Mouse (Mus musculus) small intestine, adult 2 months (tissue): ENCODE measurements around the gene 2010111I01Rik. TPM values are rescaled to one million over a fixed set of nuclear protein-coding genes. Genes with fewer than 3 reads are reported as not detected.

Experiments used
- H3K27ac ChIP-seq: fragments of 200-500 bp; 2 replicates; pipeline ENCODE4 v1.5.1; 2012; ENCODE audit warnings: low read depth, low read length, control low read depth, inconsistent platforms; ENCODE audit not compliant: insufficient read depth
- H3K27me3 ChIP-seq: fragments of 200-500 bp; 2 replicates; pipeline ENCODE4 v1.6.1; 2012; ENCODE audit warnings: mild to moderate bottlenecking, moderate library complexity, low read length, inconsistent platforms; ENCODE audit not compliant: control insufficient read depth, insufficient read depth
- H3K36me3 ChIP-seq: fragments of 200-500 bp; 2 replicates; pipeline ENCODE4 v1.6.1; 2012; ENCODE audit warnings: mild to moderate bottlenecking, low read length, control low read depth, inconsistent platforms; ENCODE audit not compliant: control insufficient read depth, insufficient read depth
- H3K4me1 ChIP-seq: fragments of 200-500 bp; 2 replicates; pipeline ENCODE4 v1.6.1; 2012; ENCODE audit warnings: low read length, inconsistent platforms, mixed read lengths; ENCODE audit not compliant: control insufficient read depth, insufficient read depth, insufficient read length
- H3K4me3 ChIP-seq: fragments of 200-500 bp; 2 replicates; pipeline ENCODE4 v1.5.1; 2012; ENCODE audit warnings: low read depth, mild to moderate bottlenecking, control low read depth, inconsistent platforms, low read length, moderate library complexity
- CTCF ChIP-seq: fragments of 200-500 bp; IDR thresholded peaks from 2 replicates; pipeline ENCODE4 v1.5.1; 2012; ENCODE audit warnings: low read depth, mild to moderate bottlenecking, control low read depth, inconsistent platforms, low read length, moderate library complexity, mixed read lengths; ENCODE audit not compliant: insufficient replicate concordance, insufficient read length; ENCODE audit errors: extremely low read depth
- POLR2A ChIP-seq: fragments of 200-500 bp; IDR thresholded peaks from 2 replicates; pipeline ENCODE4 v1.6.1; 2012; ENCODE audit warnings: low read depth, mild to moderate bottlenecking, control low read depth, inconsistent platforms, low read length, moderate library complexity
- WGBS: fragments of 180-500 bp; shearing (Covaris S2); methylation state at CpG from one replicate; pipeline ENCODE4 v1.1.7; 2018; 5-methylcytosine and 5-hydroxymethylcytosine counted together
- polyA plus RNA-seq: library from polyadenylated mRNA; depleted of rRNA; stranded (reverse); fragments of >200 nt; gene quantifications from 2 replicates; pipeline ENCODE4 v1.2.3, GENCODE M21; 2012

2010111I01Rik gene
- polyA plus RNA-seq, 1 experiment, result 48.4 TPM

GRCm38 (mm10) chr13:63140784-63141183 lies 176.1 kb downstream of the 2010111I01Rik start:
- Histone ChIP-seq H3K4me3 (no peak overlapping the region), H3K27ac (no peak overlapping the region), H3K4me1 (peaks cover 14% of the 10 kb centered on the region; the same call in 1 of the 2 replicates), H3K36me3 (no peaks in the 10 kb centered on the region), H3K27me3 (no peaks in the 10 kb centered on the region)
- no peak for TF ChIP-seq POLR2A
- no peak for TF ChIP-seq CTCF
- 81% methylated on average over 6 of the region's 6 CpGs for WGBS

- TF ChIP-seq POLR2A (no peak), CTCF (no peak)
- H3K27ac ChIP-seq, result no peak overlapping the region
- H3K4me3 ChIP-seq, result no peak overlapping the region
- H3K27me3 ChIP-seq, result no peaks in the 10 kb centered on the region
- H3K4me1 ChIP-seq, result peaks cover 14% of the 10 kb centered on the region; the same call in 1 of the 2 replicates
- H3K36me3 ChIP-seq, result no peaks in the 10 kb centered on the region
Observed at GRCm38 (mm10) chr13:63141275-63141674, 176.6 kb downstream of the 2010111I01Rik start.

- no peaks in the 10 kb centered on the region for H3K36me3 ChIP-seq
- peaks cover 19% of the 10 kb centered on the region; the same call in 1 of the 2 replicates for H3K4me1 ChIP-seq
- H3K4me3 ChIP-seq, result no peak overlapping the region
- no peak overlapping the region for H3K27ac ChIP-seq
- no peak for TF ChIP-seq POLR2A
- TF ChIP-seq CTCF, result no peak
- H3K27me3 ChIP-seq, result no peaks in the 10 kb centered on the region
- 76% methylated on average over 4 of the region's 4 CpGs for WGBS
Observed at GRCm38 (mm10) chr13:63146604-63147188, 182.0 kb downstream of the 2010111I01Rik start.

GRCm38 (mm10) chr13:63148157-63148556 lies 183.5 kb downstream of the 2010111I01Rik start:
- TF ChIP-seq CTCF, result no peak
- no peak for TF ChIP-seq POLR2A
- H3K4me3 ChIP-seq, result no peak overlapping the region
- H3K27ac ChIP-seq, result no peak overlapping the region
- no peaks in the 10 kb centered on the region for H3K36me3 ChIP-seq
- H3K4me1 ChIP-seq, result peaks cover 24% of the 10 kb centered on the region; the same call in 1 of the 2 replicates
- H3K27me3 ChIP-seq, result no peaks in the 10 kb centered on the region
- 82% methylated on average over 1 of the region's 1 CpGs for WGBS

GRCm38 (mm10) chr13:63150470-63151020 lies 185.9 kb downstream of the 2010111I01Rik start:
- H3K36me3 ChIP-seq, result no peaks in the 10 kb centered on the region
- peak overlapping the region; percentile 82 for H3K27ac ChIP-seq
- no peak overlapping the region for H3K4me3 ChIP-seq
- WGBS, result 23% methylated on average over 2 of the region's 2 CpGs
- no peaks in the 10 kb centered on the region for H3K27me3 ChIP-seq
- peaks cover 28% of the 10 kb centered on the region for H3K4me1 ChIP-seq
- TF ChIP-seq CTCF (no peak), POLR2A (no peak)

GRCm38 (mm10) chr13:63151028-63151738 lies 186.5 kb downstream of the 2010111I01Rik start:
- H3K4me1 ChIP-seq, result peaks cover 28% of the 10 kb centered on the region
- peak overlapping the region; percentile 82 for H3K27ac ChIP-seq
- no peaks in the 10 kb centered on the region for H3K27me3 ChIP-seq
- H3K4me3 ChIP-seq, result peak overlapping the region; percentile 47
- H3K36me3 ChIP-seq, result no peaks in the 10 kb centered on the region
- TF ChIP-seq CTCF (no peak), POLR2A (no peak)
- 31% methylated on average over 9 of the region's 9 CpGs for WGBS

GRCm38 (mm10) chr13:63152498-63152897 lies 187.8 kb downstream of the 2010111I01Rik start:
- 44% methylated on average over 3 of the region's 3 CpGs for WGBS
- Histone ChIP-seq H3K27ac (no peak overlapping the region), H3K4me1 (peaks cover 28% of the 10 kb centered on the region), H3K27me3 (no peaks in the 10 kb centered on the region), H3K36me3 (no peaks in the 10 kb centered on the region), H3K4me3 (no peak overlapping the region)
- TF ChIP-seq CTCF, result no peak
- no peak for TF ChIP-seq POLR2A
